In genomic region chr3:94565557-94565956, GRCm38 (mm10) we compare ENCODE assay signal across 16 mouse cellular contexts. TPM values are rescaled to one million over a fixed set of nuclear protein-coding genes. Genes with fewer than 3 reads are reported as not detected.
DNase-seq lines count a peak whose midpoint lies in the region; ATAC-seq and TF ChIP-seq lines count a peak whose summit lies in the region.
"Had no signal": no experiment of that assay in that cellular context is flagged by ENCODE, and none has a peak within 500 bp of the region (broad histone marks: within the 10 kb centered on the region; RNA-seq: fewer than 3 reads in every experiment).

No protein-coding gene starts in this region.

- no peak overlapping the region for H3K4me2 ChIP-seq in heart, embryonic 12.5 days
- no peak overlapping the region for H3K4me2 ChIP-seq in forebrain, embryonic 11.5 days (ENCODE audit: low read depth, low read length, severe bottlenecking)
- H3K4me2 ChIP-seq in midbrain, embryonic 16.5 days (ENCODE audit: low read length), result no peak overlapping the region

- no peaks in the 10 kb centered on the region for H3K36me3 ChIP-seq in heart, embryonic 12.5 days
- no peaks in the 10 kb centered on the region for H3K36me3 ChIP-seq in C2C12 (ENCODE audit: control insufficient read depth, insufficient read depth)
- no peaks in the 10 kb centered on the region for H3K36me3 ChIP-seq in forebrain, embryonic 11.5 days (ENCODE audit: control insufficient read depth, insufficient read depth, low read length)
- H3K36me3 ChIP-seq in midbrain, embryonic 16.5 days (ENCODE audit: control insufficient read depth, insufficient read depth, low read length), result no peaks in the 10 kb centered on the region

- H3K9me3 ChIP-seq in heart, embryonic 12.5 days (replicated peaks), result no peaks in the 10 kb centered on the region
- H3K9me3 ChIP-seq in forebrain, embryonic 11.5 days (ENCODE audit: control insufficient read depth, low read length), result no peaks in the 10 kb centered on the region
- H3K9me3 ChIP-seq in midbrain, embryonic 16.5 days (replicated peaks; ENCODE audit: control insufficient read depth, low read length, poor library complexity, severe bottlenecking), result no peaks in the 10 kb centered on the region
- H3K9me3 ChIP-seq: hindbrain, embryonic 10.5 days had no signal

- peaks cover 83% of the 10 kb centered on the region for H3K79me2 ChIP-seq in C2C12 (ENCODE audit: control insufficient read depth, insufficient read depth)

- DNase-seq in heart, postnatal 10 days, result peak; percentile 22 to 28
- DNase-seq in adipocyte (ENCODE audit: low spot score), result peak; percentile 23
- peak; percentile 35 for DNase-seq in lung, postnatal 10 days
- DNase-seq in forebrain, embryonic 11.5 days (ENCODE audit: low spot score), result no peak
- no peak for DNase-seq in frontal cortex, postnatal 36 days (ENCODE audit: low spot score in 2 of 2)
- DNase-seq: adrenal gland, adult 8-10 months; gastrocnemius, postnatal 36 days; kidney, adult 9 months; liver, postnatal 0 days; right cerebral cortex, adult 18-20 months had no signal

- 78% methylated on average over 2 of the region's 2 CpGs for WGBS in heart, embryonic 12.5 days
- WGBS in forebrain, embryonic 11.5 days, result 70% methylated on average over 2 of the region's 2 CpGs
- WGBS in midbrain, embryonic 16.5 days, result 82% methylated on average over 2 of the region's 2 CpGs

- H3K27me3 ChIP-seq in heart, embryonic 12.5 days (replicated peaks), result no peaks in the 10 kb centered on the region
- H3K27me3 ChIP-seq in C2C12 (ENCODE audit: control insufficient read depth, insufficient read depth, insufficient read length), result no peaks in the 10 kb centered on the region
- H3K27me3 ChIP-seq in forebrain, embryonic 11.5 days (ENCODE audit: control insufficient read depth, insufficient read depth, low read length), result no peaks in the 10 kb centered on the region
- H3K27me3 ChIP-seq in midbrain, embryonic 16.5 days (ENCODE audit: control insufficient read depth, insufficient read depth, low read depth, low read length), result no peaks in the 10 kb centered on the region

- no peak overlapping the region for H3ac ChIP-seq in C2C12 (ENCODE audit: control insufficient read depth, insufficient read length, low read depth)

- H3K4me3 ChIP-seq in heart, embryonic 12.5 days, result no peak overlapping the region
- no peak overlapping the region for H3K4me3 ChIP-seq in C2C12 (ENCODE audit: insufficient read depth, poor library complexity, severe bottlenecking)
- no peak overlapping the region for H3K4me3 ChIP-seq in forebrain, embryonic 11.5 days (ENCODE audit: low read depth, low read length)
- H3K4me3 ChIP-seq in midbrain, embryonic 16.5 days (ENCODE audit: low read depth, low read length), result no peak overlapping the region
- H3K4me3 ChIP-seq: erythroblast, embryonic 14.5 days; hindbrain, embryonic 10.5 days; left cerebral cortex, adult 2 months had no signal

- H3K9ac ChIP-seq in heart, embryonic 12.5 days, result no peak overlapping the region
- H3K9ac ChIP-seq in forebrain, embryonic 11.5 days (ENCODE audit: low read length), result no peak overlapping the region
- H3K9ac ChIP-seq in midbrain, embryonic 16.5 days (ENCODE audit: low read depth, low read length), result no peak overlapping the region
- H3K9ac ChIP-seq: liver, postnatal 0 days had no signal

- no peak overlapping the region for H3K27ac ChIP-seq in heart, embryonic 12.5 days (ENCODE audit: poor library complexity, severe bottlenecking)
- H3K27ac ChIP-seq in forebrain, embryonic 11.5 days (ENCODE audit: low read depth, low read length), result no peak overlapping the region
- no peak overlapping the region for H3K27ac ChIP-seq in midbrain, embryonic 16.5 days (ENCODE audit: low read length)
- H3K27ac ChIP-seq: hindbrain, embryonic 10.5 days; left cerebral cortex, adult 2 months had no signal

- no peak for ATAC-seq in heart, embryonic 12.5 days (ENCODE audit: insufficient number of reproducible peaks, low FRiP score)
- no peak for ATAC-seq in forebrain, embryonic 11.5 days (replicated peaks; ENCODE audit: low FRiP score)
- no peak for ATAC-seq in midbrain, embryonic 16.5 days
- ATAC-seq: liver, postnatal 0 days had no signal

- no peak for TF ChIP-seq CTCF in C2C12 (IDR thresholded peaks at IDR 0.05; ENCODE audit: control insufficient read depth, insufficient read depth, insufficient read length)

- H3K4me1 ChIP-seq in heart, embryonic 12.5 days (replicated peaks), result peaks cover 11% of the 10 kb centered on the region
- H3K4me1 ChIP-seq in forebrain, embryonic 11.5 days (replicated peaks; ENCODE audit: control insufficient read depth, insufficient read depth, low read length), result peaks cover 2% of the 10 kb centered on the region; the same call in 1 of the 2 replicates
- no peaks in the 10 kb centered on the region for H3K4me1 ChIP-seq in midbrain, embryonic 16.5 days (ENCODE audit: control insufficient read depth, insufficient read depth, low read length)

- H3K79me3 ChIP-seq in C2C12 (ENCODE audit: low read depth), result peaks cover 36% of the 10 kb centered on the region

- intact Hi-C loops in heart, postnatal 10 days (cut with DNase I), result no loop called here

TF ChIP-seq in C2C12, 6 proteins besides CTCF, POLR2A, EP300 and RAD21:
- peak; percentile 38 for TF ChIP-seq FOSL1 (IDR thresholded peaks at IDR 0.05; ENCODE audit: insufficient read depth, low read length, poor library complexity, severe bottlenecking)
- TF ChIP-seq CEBPB (IDR thresholded peaks at IDR 0.05; ENCODE audit: low read depth), result no peak

RNA-seq across cellular contexts. Expression of gene Snx27, which starts 17.0 kb away (rescaled TPM):
- total RNA-seq in heart, postnatal 10 days (2021), result 10 to 100 TPM; 26.8 to 32.7 TPM
- 40.3 and 41.4 TPM in 2 replicates for polyA plus RNA-seq in heart, embryonic 12.5 days (2016; fragmentation: Nextera tagmentation; extraction: Ambion mirVana)
- polyA plus RNA-seq in C2C12 (2012; fragmentation: generic; extraction: Trizol), result 14.9 TPM
- polyA plus RNA-seq in forebrain, embryonic 11.5 days (2014; fragmentation: Nextera tagmentation; extraction: Ambion mirVana), result 46.9 and 48.5 TPM in 2 replicates
- polyA plus RNA-seq in midbrain, embryonic 16.5 days (2015; fragmentation: Nextera tagmentation; extraction: Ambion mirVana), result 91.3 and 94.1 TPM in 2 replicates

Comparison
In these comparisons a context has a peak if more than half of its experiments do, and no peak if none do; other contexts are left out.
1. DNase-seq: peak in heart, postnatal 10 days (2 of 2), adipocyte (single experiment) and lung, postnatal 10 days (single experiment); none in forebrain, embryonic 11.5 days (single experiment) and frontal cortex, postnatal 36 days (0 of 2).